Mouse (Mus musculus): ENCODE results near the gene Nr2f2.

DNA sequence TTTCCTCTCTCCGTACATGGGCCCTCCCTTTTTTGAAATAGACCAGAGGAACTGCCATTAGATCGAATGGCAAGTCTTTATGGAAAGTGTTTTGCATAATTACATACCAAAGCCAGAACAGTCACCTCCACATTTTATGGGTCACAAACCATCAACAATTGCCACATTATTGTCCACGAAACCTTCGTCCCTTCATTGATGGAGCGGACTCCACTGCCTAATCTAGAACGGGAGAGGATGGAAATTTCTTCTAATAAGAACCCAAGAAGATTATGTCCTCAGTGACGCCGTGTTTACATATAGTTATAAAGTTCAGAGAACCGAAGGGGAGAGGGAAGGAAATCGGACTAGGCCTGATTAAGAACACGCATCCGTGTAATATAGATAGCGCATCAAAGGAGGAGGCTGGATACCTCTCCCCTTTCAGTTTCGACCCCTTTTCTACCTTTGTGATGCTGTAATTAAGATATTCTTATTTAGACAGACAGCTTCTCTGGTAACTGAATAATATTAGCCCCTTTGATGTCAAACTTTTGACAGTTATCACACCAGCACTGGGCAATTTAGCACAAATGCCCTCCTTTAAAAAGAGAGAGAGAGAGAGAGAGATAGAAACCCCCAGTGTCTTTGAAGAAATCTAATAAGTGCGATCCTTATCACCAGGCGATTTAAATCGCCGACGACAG, 36.9 kb downstream of the Nr2f2 start:
- TF ChIP-seq CTCF (conservative IDR thresholded peaks at IDR 0.05; ENCODE audit: insufficient read depth, insufficient read length, low read depth, low read length) (no peak), POLR2A (IDR thresholded peaks at IDR 0.05; ENCODE audit: low read depth, low read length) (no peak)
